Mouse (Mus musculus) CD4-positive, CD25-positive, alpha-beta regulatory T cell, adult 4 months (primary cell): ENCODE data around the gene 1810065E05Rik. TPM values are rescaled to one million over a fixed set of nuclear protein-coding genes. Genes with fewer than 3 reads are reported as not detected.

ENCODE experiments used
- ATAC-seq: one replicate; pipeline ENCODE4 v1.8.0; 2017
- polyA plus RNA-seq, 2 experiments: library from polyadenylated mRNA; unstranded; fragments of 100-300 nt; shearing (Covaris generic); gene quantifications; one replicate each; pipeline ENCODE4 v1.2.1; 2017

Gene 1810065E05Rik
- polyA plus RNA-seq: not detected

DNA sequence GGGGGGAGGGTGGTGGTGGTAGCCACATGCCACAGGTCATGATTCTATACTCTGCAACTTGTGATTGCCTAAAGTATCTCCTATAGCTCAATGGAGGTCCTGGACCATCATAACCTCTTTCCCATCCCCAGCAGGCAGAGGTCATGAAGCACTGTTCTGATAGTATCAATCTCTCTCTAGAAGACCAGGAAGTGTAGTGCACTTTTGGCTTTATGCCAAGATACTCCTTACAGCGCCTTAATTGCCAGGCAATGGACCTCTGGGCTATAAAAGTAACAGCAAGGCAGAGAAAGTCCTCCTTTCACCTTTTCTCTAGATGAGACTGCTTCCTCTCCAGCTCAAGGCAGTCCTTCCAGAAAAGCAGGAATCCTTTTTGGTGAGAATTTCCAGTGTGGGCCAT, at the start of gene 1810065E05Rik:
1810065E05Rik (plus strand) TSS at position 297 of the 400 bp plus-strand sequence.
- no peak for ATAC-seq

DNA sequence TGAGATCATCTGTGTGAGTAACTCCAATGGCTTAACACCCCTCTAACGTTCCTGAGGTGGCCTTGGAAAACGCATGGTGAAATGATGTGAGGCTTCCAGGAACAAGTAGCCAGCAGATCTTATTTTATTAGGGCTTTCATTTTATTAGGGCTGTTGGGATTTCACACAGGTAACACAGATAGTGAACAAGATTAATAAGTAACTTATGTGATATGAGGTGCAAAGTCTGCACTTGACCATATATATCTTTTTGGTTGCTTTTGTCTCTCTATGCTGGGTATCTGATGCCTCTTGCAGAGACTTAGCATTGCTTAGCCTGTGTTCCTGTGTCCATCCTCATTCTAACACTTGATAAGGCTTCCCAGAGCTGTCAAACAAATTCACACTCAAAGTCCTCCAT, 43.6 kb upstream of the 1810065E05Rik start:
- no peak for ATAC-seq

DNA sequence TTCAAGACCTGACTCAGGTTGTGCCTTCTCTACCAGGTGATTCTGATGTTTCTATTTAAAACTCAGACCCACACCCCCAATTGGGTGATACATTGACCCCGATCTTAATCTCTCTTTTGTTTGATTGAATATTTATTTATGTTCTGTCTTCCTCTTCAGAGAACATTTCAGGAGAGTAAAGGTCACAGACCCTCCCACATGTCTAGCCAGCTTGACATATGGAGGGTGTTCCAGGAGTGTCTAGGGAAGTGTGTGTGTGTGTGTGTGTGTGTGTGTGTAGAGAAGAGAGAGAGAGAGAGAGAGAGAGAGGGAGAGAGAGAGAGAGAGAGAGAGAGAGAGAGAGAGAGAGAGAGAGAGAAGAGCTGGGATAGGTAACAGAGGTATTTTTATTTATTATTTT, 43.2 kb upstream of the 1810065E05Rik start:
- ATAC-seq: no peak

DNA sequence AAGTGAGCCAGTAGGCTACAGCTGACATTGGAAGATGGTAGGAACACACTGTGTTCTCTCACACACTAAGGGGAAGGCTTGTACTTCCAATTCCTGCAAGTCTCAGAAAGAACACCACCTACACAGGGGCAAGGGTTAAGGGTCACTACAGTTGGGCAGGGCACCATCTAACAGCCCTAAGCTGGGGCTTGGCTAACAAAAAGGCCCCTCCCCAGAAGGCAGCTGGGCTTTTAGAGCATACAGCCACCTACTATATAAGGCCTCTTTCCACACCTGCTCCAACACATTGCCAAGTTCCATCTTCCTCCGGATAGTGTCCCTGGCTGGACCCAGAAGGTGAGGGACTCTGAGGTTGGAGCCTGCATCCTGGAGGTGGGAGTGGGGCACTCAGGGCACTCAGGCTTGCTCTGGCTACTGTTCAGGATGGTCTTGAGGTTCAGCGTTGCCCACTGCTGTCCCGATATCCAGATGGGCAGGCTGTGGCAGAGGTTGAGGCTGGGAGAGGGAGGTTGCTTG, 42.1 kb upstream of the 1810065E05Rik start, which contains the start of gene Lypd8:
Lypd8 (plus strand) TSS at position 281 of the 516 bp plus-strand sequence.
- ATAC-seq: no peak

DNA sequence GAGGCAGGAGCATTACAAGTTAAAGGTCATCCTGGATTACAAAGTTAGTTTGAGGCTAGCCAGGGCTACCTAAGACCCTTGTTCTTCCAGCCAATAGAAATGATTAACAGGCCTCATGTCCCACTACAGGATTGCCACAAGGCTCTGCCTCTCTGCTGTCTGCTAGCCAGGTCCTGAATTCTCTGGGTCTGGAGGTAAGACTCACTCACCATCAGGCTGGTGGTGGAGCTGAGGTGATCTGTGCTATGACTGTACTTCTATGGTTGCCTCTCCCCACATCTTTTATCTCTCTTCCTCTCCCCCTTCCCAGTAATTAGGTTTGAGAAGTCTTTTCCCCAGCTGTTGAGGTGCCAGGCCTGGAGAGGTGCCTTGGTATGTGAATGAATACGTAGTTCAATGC, 41.4 kb upstream of the 1810065E05Rik start:
- no peak for ATAC-seq

DNA sequence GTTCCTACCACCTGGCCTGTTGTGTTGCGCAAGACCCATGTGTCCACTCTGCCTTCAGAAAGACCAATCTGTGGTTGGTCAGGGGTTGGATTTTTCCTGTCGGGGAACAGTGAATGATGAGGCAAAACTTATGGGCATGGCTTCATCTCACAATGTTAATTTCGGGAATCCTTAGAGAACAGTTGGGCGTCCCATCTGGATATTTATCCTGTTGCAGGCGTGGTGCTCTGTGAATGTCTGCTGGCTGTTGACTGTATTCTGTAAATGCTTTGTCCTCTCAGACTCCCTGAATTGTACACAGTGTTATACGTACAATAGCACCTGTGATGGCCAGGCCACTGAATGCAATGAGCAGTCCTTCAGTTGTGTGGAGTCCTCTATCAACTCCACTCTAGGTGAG, 38.4 kb upstream of the 1810065E05Rik start:
- no peak for ATAC-seq

DNA sequence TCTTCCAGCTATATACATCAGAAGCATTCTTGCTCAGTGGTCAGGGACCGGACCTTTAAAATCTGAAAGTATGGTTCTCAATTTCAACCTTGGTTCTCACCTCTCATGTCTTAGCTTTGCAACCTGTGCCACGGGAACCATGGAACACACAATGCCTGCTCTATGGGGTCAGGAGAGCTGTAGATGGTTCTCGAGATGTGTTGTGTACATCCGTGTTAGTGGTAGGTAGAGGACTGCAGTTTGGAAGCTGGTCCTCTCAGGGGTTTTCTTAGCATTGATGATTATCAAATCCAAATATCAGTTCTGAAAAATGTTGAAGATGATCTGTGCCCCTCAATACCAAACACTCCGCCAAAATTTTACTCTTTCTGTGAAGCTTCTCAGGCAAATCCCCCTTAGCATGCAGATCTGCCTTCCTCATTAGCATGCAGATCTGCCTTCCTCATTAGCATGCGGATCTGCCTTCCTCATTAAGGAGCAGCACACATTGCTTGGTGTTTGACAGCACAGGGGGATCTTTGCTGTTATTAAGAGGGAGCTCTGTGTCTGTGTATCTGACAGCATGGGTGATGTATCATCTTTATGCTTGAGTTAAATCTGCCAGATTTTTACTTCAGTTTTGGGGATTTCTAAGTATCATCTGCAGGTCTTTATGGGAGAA, 20.8 kb upstream of the 1810065E05Rik start:
- ATAC-seq: no peak

DNA sequence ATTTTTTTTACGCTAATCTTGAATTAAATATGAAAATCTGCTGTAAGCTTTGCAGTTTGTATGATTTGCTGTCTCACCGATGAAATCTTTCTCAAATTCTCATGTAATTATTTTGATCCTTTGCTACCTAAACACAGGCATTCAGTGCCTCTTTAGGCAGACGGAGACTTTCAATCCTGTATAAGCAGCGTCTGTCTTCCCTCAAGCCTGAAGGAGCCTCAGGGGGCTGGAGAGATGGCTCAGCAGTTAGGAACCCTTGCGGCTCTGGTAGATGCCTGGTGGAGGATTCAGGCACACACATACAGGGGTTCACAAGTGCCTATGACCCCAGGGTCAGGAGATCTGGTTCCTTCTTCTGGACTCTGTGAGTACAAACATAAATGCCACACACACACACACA, 20.3 kb upstream of the 1810065E05Rik start:
- no peak for ATAC-seq

DNA sequence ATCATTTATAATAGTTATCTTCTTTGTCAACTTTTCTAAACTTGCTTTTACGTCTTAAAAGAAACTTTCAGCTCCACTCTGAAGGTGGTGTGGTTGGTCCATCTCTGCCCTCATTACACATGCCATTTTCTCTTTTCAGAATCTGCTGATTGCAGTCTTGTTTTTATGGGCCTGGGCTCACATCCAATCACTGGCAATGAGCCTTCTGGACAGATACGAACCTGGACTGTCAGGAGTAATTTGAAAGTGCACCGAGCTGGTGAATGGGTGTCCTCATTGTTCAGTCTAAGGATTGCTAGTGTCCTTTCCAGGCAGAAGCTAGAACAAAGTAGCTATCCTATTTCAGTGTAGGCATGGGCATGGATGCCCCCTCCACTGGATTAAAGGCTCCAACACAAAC, 12.8 kb upstream of the 1810065E05Rik start:
- ATAC-seq: no peak

DNA sequence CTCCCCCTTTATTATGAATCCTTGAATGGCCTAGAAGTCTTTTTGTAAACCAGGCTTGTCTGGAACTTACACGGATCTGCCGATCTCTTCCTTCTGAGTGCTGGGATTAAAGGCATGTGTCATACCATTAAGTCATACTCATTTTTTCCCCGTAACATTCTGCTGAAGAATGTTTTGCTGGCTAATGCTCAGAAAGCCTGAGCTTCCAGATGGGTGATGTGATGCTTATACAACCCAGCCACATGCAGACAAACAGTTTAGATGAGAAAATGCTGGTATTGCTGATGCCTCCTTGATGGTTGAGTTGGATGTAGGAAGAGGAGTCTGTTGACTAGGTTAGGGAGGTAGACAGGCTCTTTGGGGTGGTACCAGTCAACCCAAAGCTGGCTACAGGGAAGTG, 2.6 kb upstream of the 1810065E05Rik start:
- no peak for ATAC-seq

DNA sequence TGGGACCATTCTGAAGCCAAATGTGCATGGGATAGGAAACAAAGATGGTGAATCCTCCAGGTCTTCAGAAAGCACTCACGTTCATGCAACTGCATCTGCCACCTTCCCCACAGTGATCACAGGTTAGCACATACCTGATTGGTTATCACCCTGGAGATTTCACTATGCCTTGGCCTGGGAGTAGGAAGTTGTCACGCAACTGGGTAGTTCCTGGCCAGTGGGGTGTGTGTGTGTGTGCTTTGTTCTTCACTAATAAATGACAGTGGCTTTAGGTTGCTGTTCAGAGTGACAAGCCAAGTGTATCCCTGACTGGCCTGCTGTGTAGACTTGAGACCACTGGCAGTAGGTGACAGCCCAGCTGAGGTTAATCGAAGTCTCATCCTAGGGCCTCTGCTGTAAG, 11.3 kb downstream of the 1810065E05Rik start, which contains the start of gene Gm12253:
Gm12253 (plus strand) TSS at position 301 of the 400 bp plus-strand sequence.
- no peak for ATAC-seq

DNA sequence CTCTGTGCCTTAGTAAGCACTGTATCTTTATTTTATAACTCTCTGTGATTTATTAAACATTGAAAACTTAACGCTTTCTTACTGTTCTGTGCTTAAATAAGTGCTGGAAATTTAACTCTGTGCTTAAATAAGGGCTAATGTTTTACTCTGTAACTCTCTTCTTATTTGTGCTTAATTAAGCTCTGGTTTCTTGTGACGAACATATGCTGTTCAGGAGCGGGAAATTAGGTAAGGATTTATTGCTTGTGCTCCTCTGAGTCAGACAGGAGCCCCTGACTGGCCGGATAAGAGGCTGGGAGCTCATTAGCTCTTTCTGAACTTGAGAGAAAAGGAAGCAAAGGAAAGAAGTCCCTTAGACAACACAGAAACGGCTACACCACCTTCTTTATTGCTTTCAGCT, 17.0 kb downstream of the 1810065E05Rik start:
- no peak for ATAC-seq

DNA sequence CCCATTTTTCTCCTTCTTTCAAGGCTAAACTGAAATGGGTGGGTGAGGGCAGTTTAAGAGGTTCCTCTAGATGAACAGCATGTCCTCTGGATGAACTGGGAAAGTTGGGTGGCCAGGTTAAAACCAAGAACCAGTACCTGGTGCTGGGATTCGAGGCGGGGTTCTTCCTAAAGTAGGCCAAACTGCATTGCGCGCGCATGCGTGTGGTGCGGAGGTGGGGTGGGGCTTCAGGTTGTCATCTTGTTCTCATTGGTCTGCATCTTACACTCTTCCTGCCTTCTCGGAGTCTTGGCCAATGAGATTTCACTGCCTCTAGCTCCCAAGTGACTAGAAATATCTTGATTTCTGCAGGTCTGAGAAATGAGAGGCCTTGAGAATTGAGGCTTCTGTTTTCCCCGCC, 31.8 kb downstream of the 1810065E05Rik start, which contains the start of gene Lypd9:
Lypd9 (minus strand) TSS at position 165 of the 400 bp plus-strand sequence.
- no peak for ATAC-seq

DNA sequence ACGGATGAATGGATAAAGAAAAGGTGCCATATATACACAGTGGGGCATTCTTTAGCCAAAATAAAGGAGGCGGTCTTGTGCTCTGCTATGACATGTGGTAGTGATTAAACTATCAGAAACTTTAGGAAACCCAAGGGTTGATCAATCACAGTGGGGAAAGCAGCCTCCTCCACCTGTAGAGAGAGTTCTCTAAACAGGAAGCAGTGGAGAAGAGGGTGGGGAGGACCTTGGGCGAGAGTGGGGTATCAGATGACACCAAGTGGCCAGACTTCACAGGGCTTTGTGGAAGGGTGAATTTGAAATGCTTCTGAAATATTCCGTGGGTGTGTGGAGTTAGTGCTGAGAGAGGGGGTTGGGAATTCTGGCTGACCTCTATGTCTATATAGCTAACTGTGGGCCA, 32.7 kb downstream of the 1810065E05Rik start:
- no peak for ATAC-seq

DNA sequence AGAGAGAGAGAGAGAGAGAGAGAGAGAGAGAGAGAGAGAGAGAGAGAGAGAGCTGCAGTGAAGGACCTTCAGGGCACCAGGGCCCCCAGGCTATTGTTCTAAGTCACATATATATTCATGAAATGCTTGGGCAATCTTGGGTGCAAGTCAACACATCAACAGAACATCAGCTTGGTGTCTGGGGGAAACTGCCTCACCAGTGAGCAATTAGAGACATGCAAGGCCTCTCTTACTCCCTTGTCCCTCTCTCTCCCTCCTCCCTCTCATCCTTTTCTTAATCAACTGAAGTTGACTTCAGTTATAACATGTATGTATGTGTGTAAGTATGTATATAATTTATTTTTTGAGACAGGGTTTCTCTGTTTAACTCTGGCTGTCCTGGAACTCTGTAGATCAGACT, 41.3 kb downstream of the 1810065E05Rik start, which contains the start of gene Olfr30:
Olfr30 (minus strand) TSS at position 101 of the 400 bp plus-strand sequence.
- no peak for ATAC-seq

Other genes starting within 250 kb of the 1810065E05Rik start
- 10 to 100 TPM; 66.8 to 74.2 TPM for gene Mrpl22, start 249.4 kb upstream of the 1810065E05Rik start, polyA plus RNA-seq
- 100 to 1,000 TPM; 433 to 495 TPM for gene Igtp, start 221.6 kb upstream of the 1810065E05Rik start, polyA plus RNA-seq
- gene Irgm2, start 221.5 kb upstream of the 1810065E05Rik start, polyA plus RNA-seq: 10 to 100 TPM; 51.0 to 68.1 TPM
- gene 4930438A08Rik, start 146.3 kb upstream of the 1810065E05Rik start, polyA plus RNA-seq: not detected
- 10 to 100 TPM; 10.7 TPM for gene Zfp692, start 114.0 kb upstream of the 1810065E05Rik start, polyA plus RNA-seq
- 10 to 100 TPM; 37.0 to 46.8 TPM for gene Zfp672, start 90.8 kb upstream of the 1810065E05Rik start, polyA plus RNA-seq
- 1 to 10 TPM; 5.3 to 6.3 TPM for gene Sh3bp5l, start 90.4 kb upstream of the 1810065E05Rik start, polyA plus RNA-seq
- gene Lypd8, start 42.1 kb upstream of the 1810065E05Rik start, polyA plus RNA-seq: not detected
- gene Gm12253, start 11.4 kb downstream of the 1810065E05Rik start, polyA plus RNA-seq: not detected
- gene Lypd9, start 31.8 kb downstream of the 1810065E05Rik start, polyA plus RNA-seq: not detected
- not detected for gene Olfr30, start 41.2 kb downstream of the 1810065E05Rik start, polyA plus RNA-seq
- gene Olfr332, start 71.4 kb downstream of the 1810065E05Rik start, polyA plus RNA-seq: under 1 TPM in 1 of 2 experiments, not detected in 1; 0.23 TPM
- gene Olfr331, start 81.5 kb downstream of the 1810065E05Rik start, polyA plus RNA-seq: not detected
- not detected for gene Olfr330, start 113.7 kb downstream of the 1810065E05Rik start, polyA plus RNA-seq
- gene Olfr329-ps, start 125.3 kb downstream of the 1810065E05Rik start, polyA plus RNA-seq: not detected
- gene Olfr328, start 134.5 kb downstream of the 1810065E05Rik start, polyA plus RNA-seq: not detected
- gene Olfr224, start 149.4 kb downstream of the 1810065E05Rik start, polyA plus RNA-seq: under 1 TPM in 1 of 2 experiments, not detected in 1; 0.36 TPM
- not detected for gene Olfr325, start 156.6 kb downstream of the 1810065E05Rik start, polyA plus RNA-seq
- gene Olfr324, start 174.0 kb downstream of the 1810065E05Rik start, polyA plus RNA-seq: not detected
- gene 2210407C18Rik, start 195.0 kb downstream of the 1810065E05Rik start, polyA plus RNA-seq: not detected
- gene Olfr323, start 209.4 kb downstream of the 1810065E05Rik start, polyA plus RNA-seq: not detected
- gene Trim58, start 219.4 kb downstream of the 1810065E05Rik start, polyA plus RNA-seq: not detected
- gene Olfr322, start 237.7 kb downstream of the 1810065E05Rik start, polyA plus RNA-seq: not detected